ENCODE assay signal across 9 mouse cellular contexts in the genomic region with DNA sequence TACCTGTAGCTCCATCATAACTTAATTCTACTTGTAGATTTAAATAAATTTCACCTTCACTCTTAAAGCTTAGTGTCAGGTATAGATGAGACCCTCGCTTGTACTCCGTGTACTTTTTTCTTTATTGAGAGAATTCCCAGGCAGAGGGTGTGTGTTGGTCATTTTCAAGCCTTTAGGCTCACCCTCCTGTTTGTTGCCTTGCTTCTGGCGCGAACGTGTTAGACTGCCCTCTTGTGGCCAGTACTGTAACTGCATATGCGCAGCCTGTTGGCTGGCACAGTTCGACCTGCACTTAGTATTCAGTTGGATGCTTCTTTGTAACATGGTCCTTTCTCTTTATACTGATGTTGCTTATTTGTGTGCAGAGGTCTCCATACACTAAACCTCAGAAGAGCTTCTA.
DNase-seq lines count a peak whose midpoint lies in the region; ATAC-seq and TF ChIP-seq lines count a peak whose summit lies in the region.
"Had no signal": no experiment of that assay in that cellular context is flagged by ENCODE, and none has a peak within 500 bp of the region (broad histone marks: within the 10 kb centered on the region; RNA-seq: fewer than 3 reads in every experiment).

No protein-coding gene starts in this region.

- H3K4me2 ChIP-seq in forebrain, embryonic 16.5 days (ENCODE audit: low read length), result no peak overlapping the region
- H3K4me2 ChIP-seq in intestine, embryonic 15.5 days (replicated peaks), result no peak overlapping the region
- no peak overlapping the region for H3K4me2 ChIP-seq in limb, embryonic 11.5 days (ENCODE audit: low read depth, severe bottlenecking)
- H3K4me2 ChIP-seq: embryonic facial prominence, embryonic 15.5 days had no signal

- DNase-seq in urinary bladder, adult 18-20 months (ENCODE audit: low spot score in 2 of 2), result peak; percentile 33 to 35
- no peak for DNase-seq in urinary bladder, postnatal 10 days (ENCODE audit: low spot score)
- peak; percentile 47 to 64 for DNase-seq in cerebellum, adult 18-20 months
- peak; percentile 87 for DNase-seq in limb, embryonic 11.5 days (ENCODE audit: low spot score)
- DNase-seq in naive thymus-derived CD4-positive, alpha-beta T cell, adult 2 months (ENCODE audit: low read depth), result peak; percentile 55

- H3K4me3 ChIP-seq in forebrain, embryonic 16.5 days (replicated peaks; ENCODE audit: low read length), result no peak overlapping the region
- no peak overlapping the region for H3K4me3 ChIP-seq in intestine, embryonic 15.5 days (replicated peaks)
- H3K4me3 ChIP-seq in limb, embryonic 11.5 days (ENCODE audit: low read depth, low read length), result no peak overlapping the region
- no peak overlapping the region for H3K4me3 ChIP-seq in testis, adult 2 months (ENCODE audit: control insufficient read depth, low read depth, low read length)
- H3K4me3 ChIP-seq: embryonic facial prominence, embryonic 15.5 days had no signal

- H3K36me3 ChIP-seq in forebrain, embryonic 16.5 days (ENCODE audit: control insufficient read depth, insufficient read depth), result no peaks in the 10 kb centered on the region
- no peaks in the 10 kb centered on the region for H3K36me3 ChIP-seq in intestine, embryonic 15.5 days
- H3K36me3 ChIP-seq in limb, embryonic 11.5 days (ENCODE audit: control insufficient read depth, insufficient read depth, low read length), result no peaks in the 10 kb centered on the region
- H3K36me3 ChIP-seq in testis, adult 2 months (ENCODE audit: control insufficient read depth, insufficient read depth, low read length), result no peaks in the 10 kb centered on the region
- H3K36me3 ChIP-seq: embryonic facial prominence, embryonic 15.5 days had no signal

- H3K9ac ChIP-seq in forebrain, embryonic 16.5 days (replicated peaks; ENCODE audit: low read depth, low read length), result no peak overlapping the region
- no peak overlapping the region for H3K9ac ChIP-seq in intestine, embryonic 15.5 days
- no peak overlapping the region for H3K9ac ChIP-seq in limb, embryonic 11.5 days (ENCODE audit: low read length)
- H3K9ac ChIP-seq: embryonic facial prominence, embryonic 15.5 days had no signal

- peak; percentile 99 for TF ChIP-seq CTCF in testis, adult 2 months (IDR thresholded peaks at IDR 0.05; ENCODE audit: control insufficient read depth, insufficient read depth, insufficient replicate concordance, low read depth, low read length)

- H3K4me1 ChIP-seq in forebrain, embryonic 16.5 days (replicated peaks; ENCODE audit: control insufficient read depth, insufficient read depth, low read length), result no peaks in the 10 kb centered on the region
- H3K4me1 ChIP-seq in intestine, embryonic 15.5 days (replicated peaks), result no peaks in the 10 kb centered on the region
- H3K4me1 ChIP-seq in limb, embryonic 11.5 days (ENCODE audit: control insufficient read depth, insufficient read depth, low read length), result no peaks in the 10 kb centered on the region
- H3K4me1 ChIP-seq in testis, adult 2 months (ENCODE audit: control insufficient read depth, insufficient read depth, low read length), result no peaks in the 10 kb centered on the region
- H3K4me1 ChIP-seq: embryonic facial prominence, embryonic 15.5 days had no signal

- no peak overlapping the region for H3K27ac ChIP-seq in forebrain, embryonic 16.5 days (ENCODE audit: low read length)
- H3K27ac ChIP-seq in intestine, embryonic 15.5 days, result no peak overlapping the region
- no peak overlapping the region for H3K27ac ChIP-seq in limb, embryonic 11.5 days (replicated peaks; ENCODE audit: low read depth, low read length)
- no peak overlapping the region for H3K27ac ChIP-seq in testis, adult 2 months (ENCODE audit: control insufficient read depth, insufficient read depth, low read depth, low read length)
- H3K27ac ChIP-seq: embryonic facial prominence, embryonic 15.5 days had no signal

- peak; percentile 84 for ATAC-seq in forebrain, embryonic 16.5 days
- peak; percentile 73 for ATAC-seq in intestine, embryonic 15.5 days
- ATAC-seq in limb, embryonic 11.5 days (ENCODE audit: insufficient number of reproducible peaks, low FRiP score, low TSS enrichment, low read depth), result no peak

- WGBS in forebrain, embryonic 16.5 days, result 3% methylated on average over 7 of the region's 7 CpGs
- WGBS in intestine, embryonic 15.5 days, result 2% methylated on average over 7 of the region's 7 CpGs
- 3% methylated on average over 7 of the region's 7 CpGs for WGBS in limb, embryonic 11.5 days

- H3K9me3 ChIP-seq in forebrain, embryonic 16.5 days (ENCODE audit: control insufficient read depth, low read length), result no peaks in the 10 kb centered on the region
- no peaks in the 10 kb centered on the region for H3K9me3 ChIP-seq in intestine, embryonic 15.5 days
- no peaks in the 10 kb centered on the region for H3K9me3 ChIP-seq in limb, embryonic 11.5 days (ENCODE audit: control insufficient read depth, low read length)
- H3K9me3 ChIP-seq: embryonic facial prominence, embryonic 15.5 days had no signal

- no peaks in the 10 kb centered on the region for H3K27me3 ChIP-seq in forebrain, embryonic 16.5 days (replicated peaks; ENCODE audit: control insufficient read depth, insufficient read depth, low read length)
- H3K27me3 ChIP-seq in intestine, embryonic 15.5 days (replicated peaks), result no peaks in the 10 kb centered on the region
- H3K27me3 ChIP-seq in limb, embryonic 11.5 days (ENCODE audit: control insufficient read depth, insufficient read depth, low read length), result no peaks in the 10 kb centered on the region
- H3K27me3 ChIP-seq in testis, adult 2 months (ENCODE audit: control insufficient read depth, insufficient read depth, low read length), result no peaks in the 10 kb centered on the region
- H3K27me3 ChIP-seq: embryonic facial prominence, embryonic 15.5 days had no signal

- no peak for TF ChIP-seq POLR2A in testis, adult 2 months (IDR thresholded peaks at IDR 0.05; ENCODE audit: control insufficient read depth, low read depth, low read length)
